ENCODE assay signal across 9 mouse cellular contexts in genomic region chr3:34648833-34649719, GRCm38 (mm10). TPM values are rescaled to one million over a fixed set of nuclear protein-coding genes. Genes with fewer than 3 reads are reported as not detected.
A peak's percentile ranks its signal among the peaks of the same experiment; 100 is the strongest.
DNase-seq lines count a peak whose midpoint lies in the region; ATAC-seq lines count a peak whose summit lies in the region.
"Had no signal": no experiment of that assay in that cellular context is flagged by ENCODE, and none has a peak within 500 bp of the region (broad histone marks: within the 10 kb centered on the region; RNA-seq: fewer than 3 reads in every experiment).

No protein-coding gene starts in this region.

- ATAC-seq in heart, embryonic 11.5 days (replicated peaks; ENCODE audit: insufficient number of reproducible peaks, low FRiP score, low TSS enrichment) = peak; percentile 44
- ATAC-seq in granulocyte monocyte progenitor cell, adult 5-6 weeks (replicated peaks; ENCODE audit: poor library complexity, severe bottlenecking) = 0 out of 2 replicates have a peak, but pooled peaks have one; percentile 11

- peaks cover 82% of the 10 kb centered on the region for H3K27me3 ChIP-seq in heart, embryonic 11.5 days (ENCODE audit: control insufficient read depth, insufficient read depth, low read length)

- peak overlapping the region; percentile 86 for H3K4me2 ChIP-seq in heart, embryonic 11.5 days

- WGBS in heart, embryonic 11.5 days (ENCODE audit: insufficient replicate concordance) = under 1% methylated on average over 50 of the region's 50 CpGs

- H3K36me3 ChIP-seq in heart, embryonic 11.5 days (ENCODE audit: control insufficient read depth, insufficient read depth, low read length) = no peaks in the 10 kb centered on the region

- H3K9ac ChIP-seq in heart, embryonic 11.5 days (ENCODE audit: low read depth, low read length) = no peak overlapping the region

- peak overlapping the region; percentile 50 for H3K4me3 ChIP-seq in heart, embryonic 11.5 days (ENCODE audit: low read depth, low read length)

- no peak for DNase-seq in heart, adult 11 months
- DNase-seq in Muller cell, postnatal 12 days (ENCODE audit: inconsistent ontology term) = peak; percentile 87
- DNase-seq in lung, postnatal 25 days (ENCODE audit: low spot score) = peak; percentile 21
- no peak for DNase-seq in thymus, adult 18-20 months
- DNase-seq in thymus, postnatal 0 days (ENCODE audit: low spot score) = no peak
- DNase-seq in urinary bladder, postnatal 36 days (ENCODE audit: low spot score in 2 of 2) = no peak

- H3K4me1 ChIP-seq in heart, embryonic 11.5 days (ENCODE audit: control insufficient read depth, insufficient read depth, low read length) = peaks cover 18% of the 10 kb centered on the region

- no peaks in the 10 kb centered on the region for H3K9me3 ChIP-seq in heart, embryonic 11.5 days (replicated peaks; ENCODE audit: control insufficient read depth, low read length)

- H3K27ac ChIP-seq in heart, embryonic 11.5 days (ENCODE audit: low read depth, low read length) = no peak overlapping the region

RNA-seq across cellular contexts. Expression of gene Sox2, which starts 1.1 kb away (rescaled TPM):
- 0.14 and 0.31 TPM in 2 replicates for polyA plus RNA-seq in heart, embryonic 11.5 days (2014; fragmentation: Nextera tagmentation; extraction: Ambion mirVana)
- not detected in 2 replicates for total RNA-seq in granulocyte monocyte progenitor cell, adult 5-6 weeks (2014; fragmentation: Nextera tagmentation)
- total RNA-seq in granulocyte monocyte progenitor cell, adult 5-6 weeks (2017) = not detected in 2 replicates
- polyA plus RNA-seq in thymus, postnatal 0 days (2015; fragmentation: Nextera tagmentation; extraction: Ambion mirVana) = 0.23 TPM in 1 of 2 replicates, not detected in the other
- polyA plus RNA-seq: spleen, adult 2 months had no signal

Comparison
In these comparisons a context has a peak if more than half of its experiments do, and no peak if none do; other contexts are left out.
1. DNase-seq: peak in Muller cell, postnatal 12 days (single experiment) and lung, postnatal 25 days (single experiment); none in heart, adult 11 months (single experiment), thymus, adult 18-20 months (0 of 2), thymus, postnatal 0 days (single experiment) and urinary bladder, postnatal 36 days (0 of 2).